Mouse (Mus musculus): ENCODE results near the gene Nfx1. TPM values are rescaled to one million over a fixed set of nuclear protein-coding genes. Genes with fewer than 3 reads are reported as not detected.

Gene Nfx1
- polyA plus RNA-seq, 1 experiment from 2014 or later, result 114 TPM

- Histone ChIP-seq H3K4me3 (replicated peaks; ENCODE audit: low read depth, low read length) (peak overlapping the region; percentile 99), H3K9me3 (ENCODE audit: control insufficient read depth, low read length) (no peaks in the 10 kb centered on the region), H3K27ac (replicated peaks; ENCODE audit: low read depth, low read length) (peak overlapping the region; percentile 91), H3K4me1 (ENCODE audit: control insufficient read depth, insufficient read depth, low read length) (peaks cover 10% of the 10 kb centered on the region; the same call in 1 of the 2 replicates), H3K27me3 (ENCODE audit: control insufficient read depth, insufficient read depth, low read length) (no peaks in the 10 kb centered on the region), H3K4me2 (ENCODE audit: low read length) (peak overlapping the region; percentile 66), H3K36me3 (ENCODE audit: control insufficient read depth, insufficient read depth, low read length) (peaks cover 26% of the 10 kb centered on the region), H3K9ac (replicated peaks; ENCODE audit: low read length) (peak overlapping the region; percentile 86)
- DNase-seq, result peak; percentile 1
- WGBS, result 13% methylated on average over 12 of the region's 13 CpGs
- no peak; the same call in 1 of the 2 replicates for ATAC-seq (ENCODE audit: low FRiP score, low TSS enrichment)
These were observed 720 bp upstream of the Nfx1 start for GRCm38 (mm10) chr4:40969781-40970591.

DNA sequence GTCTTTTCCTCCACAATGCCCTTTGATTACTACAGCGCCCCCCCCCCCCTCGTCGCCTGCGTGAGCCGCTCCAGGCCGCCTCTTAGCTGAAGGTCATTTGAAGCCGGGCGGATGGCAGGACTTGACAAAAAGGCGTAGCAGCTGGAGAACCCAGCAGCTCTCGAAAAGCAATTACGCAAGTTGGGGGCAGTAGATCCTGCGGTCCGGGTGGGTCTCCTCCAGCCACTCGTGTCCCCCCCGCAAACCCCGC is 189 bp upstream of the Nfx1 start:
- DNase-seq (no peak), ATAC-seq (ENCODE audit: low FRiP score, low TSS enrichment) (no peak; the same call in 1 of the 2 replicates)
- H3K4me3 ChIP-seq (replicated peaks; ENCODE audit: low read depth, low read length), result peak overlapping the region; percentile 99
- WGBS, result under 1% methylated on average over 15 of the region's 16 CpGs
- H3K9ac ChIP-seq (replicated peaks; ENCODE audit: low read length), result peak overlapping the region; percentile 86
- peak overlapping the region; percentile 91 for H3K27ac ChIP-seq (replicated peaks; ENCODE audit: low read depth, low read length)
- H3K4me1 ChIP-seq (ENCODE audit: control insufficient read depth, insufficient read depth, low read length), result peaks cover 10% of the 10 kb centered on the region; the same call in 1 of the 2 replicates
- no peaks in the 10 kb centered on the region for H3K9me3 ChIP-seq (ENCODE audit: control insufficient read depth, low read length)
- no peaks in the 10 kb centered on the region for H3K27me3 ChIP-seq (ENCODE audit: control insufficient read depth, insufficient read depth, low read length)
- peaks cover 20% of the 10 kb centered on the region for H3K36me3 ChIP-seq (ENCODE audit: control insufficient read depth, insufficient read depth, low read length)
- peak overlapping the region; percentile 66 for H3K4me2 ChIP-seq (ENCODE audit: low read length)

- no peaks in the 10 kb centered on the region for H3K27me3 ChIP-seq (ENCODE audit: control insufficient read depth, insufficient read depth, low read length)
- H3K9me3 ChIP-seq (ENCODE audit: control insufficient read depth, low read length), result no peaks in the 10 kb centered on the region
- peak overlapping the region; percentile 99 for H3K4me3 ChIP-seq (replicated peaks; ENCODE audit: low read depth, low read length)
- H3K4me2 ChIP-seq (ENCODE audit: low read length), result peak overlapping the region; percentile 66
- H3K4me1 ChIP-seq (ENCODE audit: control insufficient read depth, insufficient read depth, low read length), result peaks cover 10% of the 10 kb centered on the region; the same call in 1 of the 2 replicates
- peaks cover 16% of the 10 kb centered on the region; the same call in 1 of the 2 replicates for H3K36me3 ChIP-seq (ENCODE audit: control insufficient read depth, insufficient read depth, low read length)
- WGBS, result 26% methylated on average over 13 of the region's 13 CpGs
- H3K27ac ChIP-seq (replicated peaks; ENCODE audit: low read depth, low read length), result no peak overlapping the region
- H3K9ac ChIP-seq (replicated peaks; ENCODE audit: low read length), result peak overlapping the region; percentile 86
- DNase-seq, result peak; percentile 62
- ATAC-seq (ENCODE audit: low FRiP score, low TSS enrichment), result no peak
These were observed 1.0 kb downstream of the Nfx1 start for GRCm38 (mm10) chr4:40971744-40972143.

GRCm38 (mm10) chr4:40974011-40974410 is 3.3 kb downstream of the Nfx1 start:
- 100% methylated on average over 1 of the region's 1 CpGs for WGBS
- peaks cover 10% of the 10 kb centered on the region; the same call in 1 of the 2 replicates for H3K4me1 ChIP-seq (ENCODE audit: control insufficient read depth, insufficient read depth, low read length)
- no peaks in the 10 kb centered on the region for H3K27me3 ChIP-seq (ENCODE audit: control insufficient read depth, insufficient read depth, low read length)
- peaks cover 30% of the 10 kb centered on the region for H3K36me3 ChIP-seq (ENCODE audit: control insufficient read depth, insufficient read depth, low read length)
- no peak overlapping the region for H3K4me2 ChIP-seq (ENCODE audit: low read length)
- DNase-seq (no peak), ATAC-seq (ENCODE audit: low FRiP score, low TSS enrichment) (no peak)
- no peak overlapping the region for H3K4me3 ChIP-seq (replicated peaks; ENCODE audit: low read depth, low read length)
- no peak overlapping the region for H3K9ac ChIP-seq (replicated peaks; ENCODE audit: low read length)
- H3K9me3 ChIP-seq (ENCODE audit: control insufficient read depth, low read length), result no peaks in the 10 kb centered on the region
- no peak overlapping the region for H3K27ac ChIP-seq (replicated peaks; ENCODE audit: low read depth, low read length)

DNA sequence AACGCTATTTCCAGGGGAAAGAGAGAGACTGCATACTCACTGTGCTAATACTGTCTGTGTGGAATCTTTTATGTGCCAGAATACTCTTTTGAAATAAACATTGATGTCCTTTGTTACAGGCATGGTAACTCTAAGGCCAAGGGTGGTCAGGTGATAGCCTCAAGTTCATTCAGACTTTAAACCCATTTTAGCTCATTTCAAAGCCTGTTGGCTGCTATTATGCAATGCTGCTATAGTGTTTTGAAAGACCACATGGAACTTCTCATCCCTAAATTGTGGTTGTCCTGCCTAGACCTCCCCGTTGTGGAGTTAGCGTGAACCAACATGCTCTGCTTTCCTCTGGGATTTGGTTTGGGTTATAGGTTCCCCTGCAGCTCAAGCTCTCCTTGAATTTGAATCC is 5.0 kb downstream of the Nfx1 start:
- ATAC-seq (ENCODE audit: low FRiP score, low TSS enrichment) (no peak), DNase-seq (no peak)
- Histone ChIP-seq H3K36me3 (ENCODE audit: control insufficient read depth, insufficient read depth, low read length) (peaks cover 47% of the 10 kb centered on the region), H3K9me3 (ENCODE audit: control insufficient read depth, low read length) (no peaks in the 10 kb centered on the region), H3K4me1 (ENCODE audit: control insufficient read depth, insufficient read depth, low read length) (peaks cover 5% of the 10 kb centered on the region; the same call in 1 of the 2 replicates), H3K27me3 (ENCODE audit: control insufficient read depth, insufficient read depth, low read length) (no peaks in the 10 kb centered on the region), H3K4me2 (ENCODE audit: low read length) (no peak overlapping the region), H3K4me3 (replicated peaks; ENCODE audit: low read depth, low read length) (no peak overlapping the region), H3K27ac (replicated peaks; ENCODE audit: low read depth, low read length) (no peak overlapping the region), H3K9ac (replicated peaks; ENCODE audit: low read length) (no peak overlapping the region)
- WGBS, result 92% methylated on average over 3 of the region's 3 CpGs

DNA sequence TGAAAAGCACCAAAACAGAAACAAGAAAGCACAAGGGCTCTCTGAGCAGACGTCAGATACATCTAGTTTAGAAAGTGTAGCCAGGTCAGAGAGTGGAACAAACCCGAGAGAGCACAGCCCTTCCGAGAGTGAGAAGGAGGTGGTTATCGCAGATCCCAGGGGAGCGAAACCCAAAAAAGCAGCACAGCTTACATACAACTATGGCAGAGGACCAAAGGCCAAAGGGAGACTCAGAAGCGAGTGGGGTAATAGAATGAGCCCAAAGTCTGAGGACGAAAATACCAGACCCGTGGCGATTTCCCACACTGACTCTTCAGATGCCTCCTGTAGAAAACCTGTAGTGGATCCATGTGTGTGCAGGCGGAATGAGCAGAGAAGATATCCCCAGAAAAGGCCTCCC is 5.9 kb downstream of the Nfx1 start:
- Histone ChIP-seq H3K4me1 (ENCODE audit: control insufficient read depth, insufficient read depth, low read length) (peaks cover 5% of the 10 kb centered on the region; the same call in 1 of the 2 replicates), H3K27ac (replicated peaks; ENCODE audit: low read depth, low read length) (no peak overlapping the region), H3K9ac (replicated peaks; ENCODE audit: low read length) (no peak overlapping the region), H3K9me3 (ENCODE audit: control insufficient read depth, low read length) (no peaks in the 10 kb centered on the region), H3K4me2 (ENCODE audit: low read length) (no peak overlapping the region), H3K4me3 (replicated peaks; ENCODE audit: low read depth, low read length) (no peak overlapping the region), H3K36me3 (ENCODE audit: control insufficient read depth, insufficient read depth, low read length) (peaks cover 55% of the 10 kb centered on the region), H3K27me3 (ENCODE audit: control insufficient read depth, insufficient read depth, low read length) (no peaks in the 10 kb centered on the region)
- ATAC-seq (ENCODE audit: low FRiP score, low TSS enrichment), result no peak
- WGBS, result 96% methylated on average over 10 of the region's 10 CpGs
- DNase-seq, result no peak

- H3K27ac ChIP-seq (replicated peaks; ENCODE audit: low read depth, low read length), result no peak overlapping the region
- no peaks in the 10 kb centered on the region for H3K27me3 ChIP-seq (ENCODE audit: control insufficient read depth, insufficient read depth, low read length)
- WGBS, result 100% methylated on average over 1 of the region's 1 CpGs
- no peaks in the 10 kb centered on the region for H3K4me1 ChIP-seq (ENCODE audit: control insufficient read depth, insufficient read depth, low read length)
- H3K4me2 ChIP-seq (ENCODE audit: low read length), result no peak overlapping the region
- no peak overlapping the region for H3K9ac ChIP-seq (replicated peaks; ENCODE audit: low read length)
- no peak for ATAC-seq (ENCODE audit: low FRiP score, low TSS enrichment)
- H3K9me3 ChIP-seq (ENCODE audit: control insufficient read depth, low read length), result no peaks in the 10 kb centered on the region
- H3K4me3 ChIP-seq (replicated peaks; ENCODE audit: low read depth, low read length), result no peak overlapping the region
- peaks cover 70% of the 10 kb centered on the region for H3K36me3 ChIP-seq (ENCODE audit: control insufficient read depth, insufficient read depth, low read length)
- DNase-seq, result no peak
These were observed 8.7 kb downstream of the Nfx1 start for GRCm38 (mm10) chr4:40979430-40979829.

DNA sequence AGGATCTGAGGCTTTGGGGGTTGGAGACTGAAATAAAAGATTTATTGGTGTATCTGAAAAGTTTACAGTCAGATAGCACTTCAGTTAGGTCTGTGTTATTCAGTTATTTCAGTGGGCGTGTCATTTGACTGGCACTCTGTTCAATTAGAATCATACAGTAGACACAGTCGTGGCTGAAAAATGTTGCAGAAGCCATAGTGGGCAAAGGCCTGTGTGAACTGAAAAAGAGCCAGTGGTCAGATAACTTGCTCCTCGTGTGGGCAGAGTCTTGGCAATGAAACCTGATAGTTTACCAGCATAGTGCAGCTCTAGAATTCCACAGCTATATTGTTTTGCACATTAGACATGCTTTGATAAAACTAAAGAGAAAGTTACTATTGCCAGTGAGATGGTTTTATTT is 11.8 kb downstream of the Nfx1 start:
- WGBS, result 91% methylated on average over 3 of the region's 3 CpGs
- H3K4me3 ChIP-seq (replicated peaks; ENCODE audit: low read depth, low read length), result no peak overlapping the region
- H3K4me2 ChIP-seq (ENCODE audit: low read length), result no peak overlapping the region
- H3K4me1 ChIP-seq (ENCODE audit: control insufficient read depth, insufficient read depth, low read length), result no peaks in the 10 kb centered on the region
- no peak for ATAC-seq (ENCODE audit: low FRiP score, low TSS enrichment)
- DNase-seq, result no peak
- H3K9me3 ChIP-seq (ENCODE audit: control insufficient read depth, low read length), result no peaks in the 10 kb centered on the region
- no peak overlapping the region for H3K27ac ChIP-seq (replicated peaks; ENCODE audit: low read depth, low read length)
- H3K27me3 ChIP-seq (ENCODE audit: control insufficient read depth, insufficient read depth, low read length), result no peaks in the 10 kb centered on the region
- H3K36me3 ChIP-seq (ENCODE audit: control insufficient read depth, insufficient read depth, low read length), result peaks cover 79% of the 10 kb centered on the region
- no peak overlapping the region for H3K9ac ChIP-seq (replicated peaks; ENCODE audit: low read length)

DNA sequence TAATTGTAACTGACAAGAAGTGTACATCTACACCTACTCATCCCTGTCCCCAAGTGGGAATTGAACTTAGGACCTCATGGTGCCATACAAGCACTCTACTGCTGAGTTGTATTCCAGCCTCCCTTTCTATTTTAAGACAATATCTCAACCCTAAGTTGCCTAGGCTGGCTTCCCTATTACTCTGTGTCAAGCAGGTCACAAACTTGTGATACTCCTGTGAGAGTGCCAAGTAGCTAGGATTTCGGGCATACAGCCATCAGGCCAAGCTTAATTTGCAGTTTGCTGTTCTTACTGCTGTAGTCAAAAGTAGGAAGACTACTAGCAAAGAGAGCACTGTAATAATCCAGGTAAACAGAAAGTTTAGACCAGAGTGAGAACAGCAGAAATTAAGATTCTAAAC is 13.0 kb downstream of the Nfx1 start:
- ATAC-seq (ENCODE audit: low FRiP score, low TSS enrichment), result no peak
- Histone ChIP-seq H3K9me3 (ENCODE audit: control insufficient read depth, low read length) (no peaks in the 10 kb centered on the region), H3K27ac (replicated peaks; ENCODE audit: low read depth, low read length) (no peak overlapping the region), H3K4me1 (ENCODE audit: control insufficient read depth, insufficient read depth, low read length) (no peaks in the 10 kb centered on the region), H3K9ac (replicated peaks; ENCODE audit: low read length) (no peak overlapping the region), H3K36me3 (ENCODE audit: control insufficient read depth, insufficient read depth, low read length) (peaks cover 78% of the 10 kb centered on the region), H3K4me2 (ENCODE audit: low read length) (no peak overlapping the region), H3K27me3 (ENCODE audit: control insufficient read depth, insufficient read depth, low read length) (no peaks in the 10 kb centered on the region), H3K4me3 (replicated peaks; ENCODE audit: low read depth, low read length) (no peak overlapping the region)
- no peak for DNase-seq
- WGBS, result 82% methylated on average over 1 of the region's 1 CpGs
